Mouse (Mus musculus) testis, adult 2 months (tissue): ENCODE data around the gene Syt8. TPM values are rescaled to one million over a fixed set of nuclear protein-coding genes. Genes with fewer than 3 reads are reported as not detected.
A peak's percentile ranks its signal among the peaks of the same experiment; 100 is the strongest.

Source experiments
- H3K27ac ChIP-seq: fragments of 200-500 bp; 2 replicates; pipeline ENCODE4 v1.5.1; 2012; ENCODE audit warnings: low read depth, low read length; ENCODE audit not compliant: control insufficient read depth, insufficient read depth
- H3K27me3 ChIP-seq: fragments of 200-500 bp; 2 replicates; pipeline ENCODE4 v1.6.1; 2012; ENCODE audit warnings: mild to moderate bottlenecking, low read length, moderate library complexity; ENCODE audit not compliant: control insufficient read depth, insufficient read depth
- H3K36me3 ChIP-seq: fragments of 200-500 bp; 2 replicates; pipeline ENCODE4 v1.6.1; 2012; ENCODE audit warnings: mild to moderate bottlenecking, low read length; ENCODE audit not compliant: control insufficient read depth, insufficient read depth
- H3K4me1 ChIP-seq: fragments of 200-500 bp; 2 replicates; pipeline ENCODE4 v1.6.1; 2012; ENCODE audit warnings: low read length; ENCODE audit not compliant: control insufficient read depth, insufficient read depth
- H3K4me3 ChIP-seq: fragments of 200-500 bp; 2 replicates; pipeline ENCODE4 v1.5.1; 2012; ENCODE audit warnings: low read depth, mild to moderate bottlenecking, low read length, moderate library complexity, mixed read lengths; ENCODE audit not compliant: control insufficient read depth
- CTCF ChIP-seq: fragments of 200-500 bp; IDR thresholded peaks from 2 replicates; pipeline ENCODE4 v1.5.1; 2012; ENCODE audit warnings: low read depth, mild to moderate bottlenecking, inconsistent platforms, low read length, moderate library complexity; ENCODE audit not compliant: control insufficient read depth, insufficient read depth, insufficient replicate concordance
- POLR2A ChIP-seq: fragments of 200-500 bp; IDR thresholded peaks from 2 replicates; pipeline ENCODE4 v1.6.1; 2012; ENCODE audit warnings: low read depth, mild to moderate bottlenecking, inconsistent platforms, low read length, moderate library complexity; ENCODE audit not compliant: control insufficient read depth
- polyA plus RNA-seq: library from polyadenylated mRNA; depleted of rRNA; stranded (reverse); fragments of >200 nt; gene quantifications from 2 replicates; pipeline ENCODE4 v1.2.3, GENCODE M21; 2012

Gene Syt8
- polyA plus RNA-seq, 1 experiment, result 1.2 TPM

DNA sequence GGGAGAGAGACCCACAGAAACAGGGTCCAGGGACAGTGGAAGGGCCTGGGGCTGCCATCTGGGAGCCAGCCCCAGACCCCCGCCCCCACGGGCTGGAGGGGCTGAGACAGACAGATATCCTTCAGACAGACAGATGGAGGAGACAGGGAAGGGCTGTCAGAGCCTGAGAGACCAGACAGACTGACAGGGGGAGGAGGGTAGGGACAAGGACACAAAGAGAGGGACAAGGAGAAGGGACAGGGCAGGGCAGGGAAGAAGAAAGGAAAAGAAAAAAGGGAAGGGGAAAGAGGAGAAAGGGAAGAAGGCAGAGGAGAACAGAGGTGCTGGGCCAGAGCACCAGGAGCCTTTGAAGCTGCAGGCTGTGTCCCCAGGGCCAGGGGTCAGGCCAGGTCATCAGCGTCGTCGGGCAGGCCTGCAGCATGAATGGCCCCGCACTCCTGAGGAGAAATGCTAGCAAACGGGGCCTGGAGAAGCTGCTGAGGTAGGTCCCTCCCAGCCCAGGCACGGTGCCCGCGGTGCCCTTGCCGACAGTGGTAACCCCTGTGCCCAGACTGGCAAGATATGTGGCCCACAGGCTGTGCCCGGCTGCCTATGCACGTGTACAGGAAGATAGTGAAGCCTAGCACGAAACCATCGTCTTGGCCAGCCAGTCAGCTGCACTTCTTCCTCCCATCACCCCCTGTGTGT is 37.4 kb downstream of the Syt8 start:
- peak overlapping the region; percentile 30; the same call in 1 of the 2 replicates for H3K27ac ChIP-seq
- no peak overlapping the region for H3K4me3 ChIP-seq
- H3K27me3 ChIP-seq, result no peaks in the 10 kb centered on the region
- no peak for TF ChIP-seq CTCF
- no peak for TF ChIP-seq POLR2A
- 0 out of 2 replicates have a peak, but pooled peaks cover 2% of the 10 kb centered on the region for H3K4me1 ChIP-seq
- no peaks in the 10 kb centered on the region for H3K36me3 ChIP-seq

DNA sequence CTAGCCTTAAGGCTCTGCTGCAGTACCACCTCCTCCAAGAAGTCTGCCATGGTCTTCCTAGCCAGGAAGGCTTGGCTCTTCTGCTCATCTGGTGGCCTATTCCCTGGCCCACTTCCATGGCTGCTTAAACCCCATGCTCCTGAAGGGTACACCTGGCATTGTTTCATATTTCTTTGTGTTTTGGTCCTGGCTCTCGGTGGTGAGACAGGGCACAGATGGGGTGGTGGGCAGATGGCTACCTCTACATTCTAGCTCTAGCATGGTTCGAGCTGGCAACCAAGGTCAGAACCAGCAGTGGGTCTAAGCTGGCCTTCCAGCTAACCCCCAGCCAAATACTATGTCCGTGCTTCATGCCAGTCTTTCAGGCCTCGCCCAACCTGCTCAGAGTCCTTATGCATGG is 38.3 kb downstream of the Syt8 start:
- no peak for TF ChIP-seq CTCF
- TF ChIP-seq POLR2A, result no peak
- H3K4me1 ChIP-seq, result 0 out of 2 replicates have a peak, but pooled peaks cover 2% of the 10 kb centered on the region
- no peaks in the 10 kb centered on the region for H3K27me3 ChIP-seq
- no peaks in the 10 kb centered on the region for H3K36me3 ChIP-seq
- H3K4me3 ChIP-seq, result no peak overlapping the region
- H3K27ac ChIP-seq, result no peak overlapping the region

DNA sequence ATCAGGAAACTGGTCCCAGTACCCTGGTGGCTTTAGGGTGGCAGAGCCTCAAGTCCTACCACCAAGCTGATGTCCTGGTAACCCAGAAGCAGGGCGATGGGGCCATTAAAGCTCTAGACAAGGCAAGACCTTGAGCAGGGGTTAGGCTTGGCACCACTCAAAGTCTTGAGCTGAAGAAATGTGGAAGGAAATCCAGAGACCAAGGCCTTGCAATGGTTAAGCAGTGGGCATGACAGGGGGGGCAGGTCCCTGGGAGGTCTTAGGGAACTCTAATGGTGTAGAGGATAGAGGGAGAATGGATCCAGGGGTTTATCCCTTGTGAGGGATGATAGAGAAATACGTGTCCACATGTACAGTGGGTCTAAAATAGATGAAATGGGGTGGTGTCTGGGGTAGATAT is 38.8 kb downstream of the Syt8 start:
- Histone ChIP-seq H3K27ac (no peak overlapping the region), H3K36me3 (no peaks in the 10 kb centered on the region), H3K27me3 (no peaks in the 10 kb centered on the region), H3K4me3 (no peak overlapping the region), H3K4me1 (0 out of 2 replicates have a peak, but pooled peaks cover 2% of the 10 kb centered on the region)
- TF ChIP-seq CTCF, result no peak
- no peak for TF ChIP-seq POLR2A

DNA sequence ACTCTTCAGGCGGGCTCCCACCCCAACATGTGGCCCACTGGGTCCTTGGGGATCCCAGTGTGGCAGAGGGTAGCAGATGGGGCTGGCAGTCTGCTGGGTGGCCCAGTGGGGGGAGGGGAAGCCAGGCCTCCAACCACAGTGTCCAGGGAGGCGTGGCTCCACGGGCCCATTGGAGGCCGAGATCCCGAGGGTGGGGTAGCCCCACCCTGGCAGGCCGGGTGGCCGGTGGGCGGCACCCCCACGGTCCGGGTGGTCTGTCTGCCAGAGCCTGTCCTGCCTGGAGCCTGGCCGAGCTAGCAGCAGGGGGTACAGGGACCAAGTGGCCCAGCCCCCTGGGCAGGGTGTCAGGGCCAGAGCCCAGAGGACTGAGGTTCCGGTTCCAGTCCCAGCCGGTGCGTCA is 40.1 kb downstream of the Syt8 start:
- Histone ChIP-seq H3K27me3 (no peaks in the 10 kb centered on the region), H3K36me3 (no peaks in the 10 kb centered on the region), H3K4me1 (0 out of 2 replicates have a peak, but pooled peaks cover 2% of the 10 kb centered on the region), H3K27ac (peak overlapping the region; percentile 59), H3K4me3 (peak overlapping the region; percentile 37)
- TF ChIP-seq POLR2A (no peak), CTCF (no peak)

DNA sequence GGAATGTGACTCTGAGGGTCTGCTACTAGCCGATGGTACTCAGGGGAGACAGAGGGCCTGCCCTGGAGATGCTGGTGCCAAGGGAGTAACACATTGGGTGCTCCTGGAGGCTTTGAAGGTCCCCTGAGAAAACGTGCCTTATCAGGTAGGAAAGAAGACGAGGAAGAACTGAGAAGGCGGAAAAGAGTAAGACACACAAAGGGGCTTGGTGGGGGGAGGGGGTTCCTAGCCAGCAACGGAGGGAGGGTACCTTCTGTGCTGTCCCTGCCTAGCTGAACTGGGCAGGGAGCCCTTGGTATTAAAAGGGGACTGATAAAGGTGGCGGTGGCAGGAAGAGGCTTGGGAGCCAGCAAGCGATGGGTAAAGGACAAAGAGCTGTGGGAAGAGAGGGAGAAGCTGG is 41.0 kb downstream of the Syt8 start:
- H3K36me3 ChIP-seq, result no peaks in the 10 kb centered on the region
- peak overlapping the region; percentile 59 for H3K27ac ChIP-seq
- peak overlapping the region; percentile 37 for H3K4me3 ChIP-seq
- no peaks in the 10 kb centered on the region for H3K27me3 ChIP-seq
- 0 out of 2 replicates have a peak, but pooled peaks cover 2% of the 10 kb centered on the region for H3K4me1 ChIP-seq
- TF ChIP-seq CTCF, result no peak
- TF ChIP-seq POLR2A, result no peak

DNA sequence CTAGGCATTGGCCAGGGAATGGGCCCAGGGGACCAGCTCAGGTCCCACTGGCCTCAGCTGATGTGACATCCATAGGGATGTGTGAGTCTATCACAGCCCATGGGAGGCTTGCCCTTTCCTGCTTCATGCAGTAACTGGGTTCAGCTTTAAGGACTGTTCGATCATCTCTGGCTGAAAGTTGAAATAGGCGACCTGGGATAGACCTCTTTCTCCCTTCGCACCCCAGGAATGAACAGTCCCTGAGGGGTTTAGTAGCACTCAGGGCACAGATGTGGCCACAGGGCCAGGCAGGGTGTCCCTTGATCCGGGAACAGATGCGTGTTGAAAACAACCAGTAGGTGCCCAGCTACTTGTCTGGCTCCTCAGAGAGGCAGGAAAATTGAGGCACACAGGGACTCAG is 41.6 kb downstream of the Syt8 start:
- no peaks in the 10 kb centered on the region for H3K36me3 ChIP-seq
- TF ChIP-seq POLR2A (no peak), CTCF (no peak)
- no peaks in the 10 kb centered on the region for H3K27me3 ChIP-seq
- H3K4me1 ChIP-seq, result peaks cover 2% of the 10 kb centered on the region; the same call in 1 of the 2 replicates
- H3K27ac ChIP-seq, result no peak overlapping the region
- H3K4me3 ChIP-seq, result no peak overlapping the region

DNA sequence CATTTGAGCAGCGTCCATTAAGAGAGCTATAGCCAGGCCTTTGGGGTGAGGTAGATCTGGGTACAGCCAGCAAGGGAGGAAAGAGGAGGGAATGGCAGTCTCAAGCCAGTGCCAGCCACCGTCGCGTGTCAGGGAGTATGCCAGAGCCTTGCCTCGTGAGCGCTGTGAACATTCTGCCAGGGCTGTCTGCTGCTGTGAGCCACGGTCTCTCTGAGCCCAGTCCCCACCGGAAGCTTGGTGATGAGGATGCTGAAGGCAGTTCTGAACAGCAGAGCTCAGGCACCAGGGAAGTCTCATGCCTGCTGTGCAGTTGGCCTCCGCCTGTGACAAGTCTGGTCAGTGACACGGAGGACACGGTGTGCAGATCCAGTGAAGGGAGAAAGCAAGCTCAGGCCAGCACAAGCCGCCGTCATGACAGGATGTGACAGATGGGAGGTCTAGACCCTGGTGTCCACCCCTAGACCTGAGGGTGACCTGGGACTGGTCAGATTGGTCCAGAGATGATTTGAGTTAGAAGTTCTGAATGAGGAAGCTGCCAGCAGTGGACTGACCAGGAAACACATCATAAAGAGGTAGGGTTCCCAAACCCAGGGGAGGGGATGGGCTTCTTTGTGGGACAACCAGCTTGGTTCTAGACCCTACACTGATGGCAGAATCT is 42.3 kb downstream of the Syt8 start:
- no peak overlapping the region for H3K4me3 ChIP-seq
- H3K36me3 ChIP-seq, result no peaks in the 10 kb centered on the region
- H3K27me3 ChIP-seq, result no peaks in the 10 kb centered on the region
- peaks cover 3% of the 10 kb centered on the region for H3K4me1 ChIP-seq
- no peak overlapping the region for H3K27ac ChIP-seq
- no peak for TF ChIP-seq CTCF
